Mouse (Mus musculus): ENCODE data around the gene Olfr716. TPM values are rescaled to one million over a fixed set of nuclear protein-coding genes. Genes with fewer than 3 reads are reported as not detected.
"Not testable (repeated sequence)": the region's sequence is repeated elsewhere in the genome, so short reads cannot be mapped to it uniquely, and the experiment has no call there.

The Olfr716 gene
- total RNA-seq (2018; cell fraction: chromatin; rRNA removed), result not detected
- total RNA-seq (2018; cell fraction: cytosol; rRNA removed), result not detected
- total RNA-seq (2018; cell fraction: nucleus; rRNA removed), result not detected
- not detected in 3 replicates for polyA plus RNA-seq (2018)

DNA sequence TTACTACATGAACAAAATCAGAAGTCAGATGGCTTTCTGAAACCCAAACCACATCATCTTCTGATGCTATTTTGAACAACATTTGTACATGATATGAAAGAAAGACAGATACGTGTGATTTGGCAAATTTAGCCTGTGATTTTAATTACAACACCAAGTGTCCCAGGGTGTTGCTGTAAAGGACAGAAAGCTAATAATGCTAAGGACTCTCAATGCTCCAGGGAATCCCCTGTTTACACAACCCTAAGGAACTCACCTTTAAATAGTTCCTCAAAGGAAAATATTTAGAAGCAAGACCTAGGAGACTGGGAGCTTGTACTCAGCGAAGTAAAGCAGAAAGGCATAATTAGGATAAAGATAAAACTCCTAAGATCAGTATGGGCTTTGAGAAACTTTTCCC, at the start of gene Olfr716:
Olfr716 (plus strand) TSS at position 301 of the 400 bp plus-strand sequence.
- WGBS (ENCODE audit: missing documents), result 68% methylated on average over 2 of the region's 2 CpGs
- H3K4me3 ChIP-seq (ENCODE audit: inconsistent target); H3K27ac ChIP-seq; H3K36me3 ChIP-seq (ENCODE audit: inconsistent target); H3K79me2 ChIP-seq (ENCODE audit: inconsistent target): not testable (repeated sequence)

DNA sequence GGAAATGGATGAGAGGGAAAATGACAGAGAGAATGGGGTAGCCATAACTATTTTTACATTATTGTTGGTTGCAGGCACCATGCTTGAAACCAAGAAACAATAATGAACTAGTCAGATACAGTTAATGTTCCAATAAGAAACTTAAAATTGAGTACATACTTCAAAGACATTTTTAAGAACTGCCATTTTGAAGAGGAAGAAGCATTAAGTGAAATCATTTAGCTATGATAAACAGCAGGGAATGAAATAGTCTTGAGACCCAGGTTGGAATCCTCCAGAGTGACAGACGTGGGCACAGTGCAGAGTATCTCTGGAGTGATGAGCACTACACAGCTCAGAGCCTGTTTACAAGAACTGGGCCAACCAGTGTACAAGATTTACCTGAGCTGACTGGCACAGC, 45.2 kb upstream of the Olfr716 start, which contains the start of gene Olfr17:
Olfr17 (plus strand) TSS at position 301 of the 400 bp plus-strand sequence.
- Histone ChIP-seq H3K36me3 (ENCODE audit: inconsistent target) (no peaks in the 10 kb centered on the region), H3K4me3 (ENCODE audit: inconsistent target) (no peak within 1 kb of the TSS), H3K79me2 (ENCODE audit: inconsistent target) (no peaks in the 10 kb centered on the region), H3K27ac (no peak within 1 kb of the TSS)
- 53% methylated on average over 1 of the region's 1 CpGs for WGBS (ENCODE audit: missing documents)

DNA sequence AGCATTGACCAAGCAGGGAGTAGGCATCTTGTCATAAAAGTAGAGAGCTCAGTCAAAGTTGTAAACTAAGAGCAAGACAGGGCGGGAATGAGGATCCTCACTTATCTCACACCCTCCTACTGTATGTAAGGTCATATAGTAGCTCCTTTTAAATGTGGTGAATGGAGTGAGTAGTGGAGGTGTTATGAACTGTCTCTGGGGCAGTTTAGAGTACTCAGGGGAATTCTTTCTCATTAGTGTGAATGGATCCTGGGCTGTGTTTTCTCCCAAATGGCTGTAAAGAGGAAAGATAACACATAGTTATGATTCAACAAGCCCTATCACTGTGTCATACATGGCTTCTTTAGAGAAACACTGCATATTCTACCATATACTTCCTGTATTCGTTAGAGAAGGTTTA, 27.9 kb upstream of the Olfr716 start, which contains the start of gene Olfr715b:
Olfr715b (minus strand) TSS at position 101 of the 400 bp plus-strand sequence.
- 100% methylated on average over 1 of the region's 2 CpGs for WGBS (ENCODE audit: missing documents)
- not testable (repeated sequence) for H3K4me3 ChIP-seq (ENCODE audit: inconsistent target); H3K27ac ChIP-seq; H3K36me3 ChIP-seq (ENCODE audit: inconsistent target); H3K79me2 ChIP-seq (ENCODE audit: inconsistent target)

DNA sequence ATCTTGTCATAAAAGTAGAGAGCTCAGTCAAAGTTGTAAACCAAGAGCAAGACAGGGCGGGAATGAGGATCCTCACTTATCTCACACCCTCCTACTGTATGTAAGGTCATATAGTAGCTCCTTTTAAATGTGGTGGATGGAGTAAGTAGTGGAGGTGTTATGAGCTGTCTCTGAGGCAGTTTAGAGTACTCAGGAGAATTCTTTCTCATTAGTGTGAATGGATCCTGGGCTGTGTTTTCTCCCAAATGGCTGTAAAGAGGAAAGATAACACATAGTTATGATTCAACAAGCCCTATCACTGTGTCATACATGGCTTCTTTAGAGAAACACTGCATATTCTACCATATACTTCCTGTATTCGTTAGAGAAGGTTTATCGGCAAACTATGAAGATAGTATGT, 7.1 kb upstream of the Olfr716 start, which contains the start of gene Olfr715:
Olfr715 (minus strand) TSS at position 101 of the 400 bp plus-strand sequence.
- not testable (repeated sequence) for H3K36me3 ChIP-seq (ENCODE audit: inconsistent target); H3K79me2 ChIP-seq (ENCODE audit: inconsistent target); H3K4me3 ChIP-seq (ENCODE audit: inconsistent target); H3K27ac ChIP-seq
- WGBS (ENCODE audit: missing documents), result 80% methylated on average over 1 of the region's 3 CpGs

DNA sequence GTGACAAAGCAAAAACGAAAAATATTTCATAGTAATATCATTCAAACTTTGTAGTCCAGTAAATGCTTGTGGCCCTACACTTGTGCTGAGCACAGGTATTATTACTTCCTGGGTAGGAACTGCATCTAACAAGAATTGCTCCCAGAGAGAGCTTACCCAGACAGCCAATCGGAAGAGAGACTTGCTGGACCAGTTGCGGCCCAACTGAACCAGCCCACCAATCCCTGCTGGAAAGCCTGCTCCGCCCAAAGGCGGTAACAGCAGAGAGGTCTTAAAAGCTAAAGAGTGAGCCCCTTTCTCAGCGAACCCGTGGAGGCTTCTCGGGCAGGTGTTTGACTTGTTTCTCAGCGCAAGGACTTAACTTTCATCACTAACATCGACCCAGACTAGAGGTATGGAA, 28.6 kb downstream of the Olfr716 start, which contains the start of gene Nlrp14:
Nlrp14 (plus strand) TSS at position 301 of the 400 bp plus-strand sequence.
- no peaks in the 10 kb centered on the region for H3K36me3 ChIP-seq (ENCODE audit: inconsistent target)
- no peak within 1 kb of the TSS for H3K4me3 ChIP-seq (ENCODE audit: inconsistent target)
- no peak within 1 kb of the TSS for H3K27ac ChIP-seq
- no peaks in the 10 kb centered on the region for H3K79me2 ChIP-seq (ENCODE audit: inconsistent target)
- 81% methylated on average over 10 of the region's 10 CpGs for WGBS (ENCODE audit: missing documents)

DNA sequence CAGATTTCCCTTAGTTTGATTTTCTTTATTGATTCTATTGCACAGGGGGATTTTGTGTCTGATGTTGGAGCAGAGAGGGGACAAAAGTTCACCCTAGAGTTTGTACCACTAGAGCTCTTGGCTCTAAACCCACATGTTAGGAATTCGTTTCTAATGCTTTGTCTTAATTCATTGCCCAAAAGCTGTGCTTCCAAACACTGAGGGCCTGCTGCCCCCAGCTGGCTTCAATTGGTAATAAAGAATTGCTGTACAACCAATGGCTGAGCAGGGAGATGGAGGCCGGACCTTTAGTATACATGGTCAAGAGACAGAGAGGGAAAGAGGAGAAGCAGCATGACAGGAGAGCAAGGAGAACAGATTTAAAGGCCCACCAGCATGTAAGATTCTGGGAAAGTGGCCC, 42.3 kb downstream of the Olfr716 start:
- Histone ChIP-seq H3K36me3 (ENCODE audit: inconsistent target) (no peaks in the 10 kb centered on the region), H3K27ac (no peak overlapping the region), H3K79me2 (ENCODE audit: inconsistent target) (no peaks in the 10 kb centered on the region), H3K4me3 (ENCODE audit: inconsistent target) (no peak overlapping the region)
- WGBS (ENCODE audit: missing documents), result 65% methylated on average over 2 of the region's 2 CpGs

Other genes with a start within 250 kb of the Olfr716 start
- gene Olfr707, start 237.1 kb upstream of the Olfr716 start, polyA plus RNA-seq (2018), result not detected in 3 replicates
- gene Olfr1532-ps1, start 230.3 kb upstream of the Olfr716 start, polyA plus RNA-seq (2018), result not detected in 3 replicates
- not detected in 3 replicates for gene Olfr709-ps1, start 206.1 kb upstream of the Olfr716 start, polyA plus RNA-seq (2018)
- not detected in 3 replicates for gene Olfr710, start 190.0 kb upstream of the Olfr716 start, polyA plus RNA-seq (2018)
- gene Olfr6, start 174.4 kb upstream of the Olfr716 start, polyA plus RNA-seq (2018), result not detected in 3 replicates
- not detected in 3 replicates for gene Olfr711, start 162.9 kb upstream of the Olfr716 start, polyA plus RNA-seq (2018)
- gene Olfr2, start 132.3 kb upstream of the Olfr716 start, polyA plus RNA-seq (2018), result not detected in 3 replicates
- not detected in 3 replicates for gene Olfr713, start 107.2 kb upstream of the Olfr716 start, polyA plus RNA-seq (2018)
- not detected in 3 replicates for gene Olfr714, start 67.3 kb upstream of the Olfr716 start, polyA plus RNA-seq (2018)
- not detected in 3 replicates for gene Olfr17, start 45.1 kb upstream of the Olfr716 start, polyA plus RNA-seq (2018)
- not detected in 3 replicates for gene Olfr715b, start 28.0 kb upstream of the Olfr716 start, polyA plus RNA-seq (2018)
- not detected in 3 replicates for gene Olfr715, start 7.2 kb upstream of the Olfr716 start, polyA plus RNA-seq (2018)
- gene Nlrp14, start 28.7 kb downstream of the Olfr716 start, polyA plus RNA-seq (2018), result not detected in 3 replicates
- gene Rbmxl2, start 71.1 kb downstream of the Olfr716 start, polyA plus RNA-seq (2018), result not detected in 3 replicates
- gene Syt9, start 232.4 kb downstream of the Olfr716 start, polyA plus RNA-seq (2018), result not detected in 3 replicates